Mouse (Mus musculus) testis, adult 2 months (tissue): ENCODE data around the gene Gm20388. TPM values are rescaled to one million over a fixed set of nuclear protein-coding genes. Genes with fewer than 3 reads are reported as not detected.

Experiments used
- H3K27ac ChIP-seq: fragments of 200-500 bp; 2 replicates; pipeline ENCODE4 v1.5.1; 2012; ENCODE audit warnings: low read depth, low read length; ENCODE audit not compliant: control insufficient read depth, insufficient read depth
- H3K27me3 ChIP-seq: fragments of 200-500 bp; 2 replicates; pipeline ENCODE4 v1.6.1; 2012; ENCODE audit warnings: mild to moderate bottlenecking, low read length, moderate library complexity; ENCODE audit not compliant: control insufficient read depth, insufficient read depth
- H3K36me3 ChIP-seq: fragments of 200-500 bp; 2 replicates; pipeline ENCODE4 v1.6.1; 2012; ENCODE audit warnings: mild to moderate bottlenecking, low read length; ENCODE audit not compliant: control insufficient read depth, insufficient read depth
- H3K4me1 ChIP-seq: fragments of 200-500 bp; 2 replicates; pipeline ENCODE4 v1.6.1; 2012; ENCODE audit warnings: low read length; ENCODE audit not compliant: control insufficient read depth, insufficient read depth
- H3K4me3 ChIP-seq: fragments of 200-500 bp; 2 replicates; pipeline ENCODE4 v1.5.1; 2012; ENCODE audit warnings: low read depth, mild to moderate bottlenecking, low read length, moderate library complexity, mixed read lengths; ENCODE audit not compliant: control insufficient read depth
- CTCF ChIP-seq: fragments of 200-500 bp; IDR thresholded peaks from 2 replicates; pipeline ENCODE4 v1.5.1; 2012; ENCODE audit warnings: low read depth, mild to moderate bottlenecking, inconsistent platforms, low read length, moderate library complexity; ENCODE audit not compliant: control insufficient read depth, insufficient read depth, insufficient replicate concordance
- POLR2A ChIP-seq: fragments of 200-500 bp; IDR thresholded peaks from 2 replicates; pipeline ENCODE4 v1.6.1; 2012; ENCODE audit warnings: low read depth, mild to moderate bottlenecking, inconsistent platforms, low read length, moderate library complexity; ENCODE audit not compliant: control insufficient read depth
- polyA plus RNA-seq: library from polyadenylated mRNA; depleted of rRNA; stranded (reverse); fragments of >200 nt; gene quantifications from 2 replicates; pipeline ENCODE4 v1.2.3, GENCODE M21; 2012

The Gm20388 gene
- polyA plus RNA-seq, 1 experiment, result 5.6 TPM

DNA sequence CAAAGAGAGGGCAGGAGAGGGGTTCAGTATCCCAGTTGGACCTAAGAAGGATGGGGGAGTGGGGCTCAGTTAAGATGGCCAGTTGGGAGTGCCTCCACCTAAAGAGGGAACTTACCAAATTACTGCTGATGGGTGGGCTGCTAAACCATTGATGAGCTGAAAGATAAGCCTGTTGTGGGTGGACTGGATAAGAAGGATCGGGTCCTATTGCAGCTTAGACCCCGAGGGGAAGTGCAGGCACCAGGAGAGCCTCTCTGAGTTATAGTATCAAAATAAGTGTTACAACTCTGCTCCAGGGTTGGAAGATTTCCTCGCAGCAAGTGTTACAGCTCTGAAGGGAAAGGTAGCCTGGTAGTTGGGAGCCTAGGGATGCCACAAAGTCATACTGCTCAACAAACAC is 2933.5 kb downstream of the Gm20388 start:
- TF ChIP-seq POLR2A (no peak), CTCF (no peak)
- H3K4me3 ChIP-seq, result no peak overlapping the region
- no peak overlapping the region for H3K27ac ChIP-seq
- no peaks in the 10 kb centered on the region for H3K4me1 ChIP-seq
- H3K36me3 ChIP-seq, result no peaks in the 10 kb centered on the region
- H3K27me3 ChIP-seq, result no peaks in the 10 kb centered on the region

GRCm38 (mm10) chr8:122845662-122846061 is 2935.0 kb downstream of the Gm20388 start:
- no peaks in the 10 kb centered on the region for H3K4me1 ChIP-seq
- no peaks in the 10 kb centered on the region for H3K36me3 ChIP-seq
- H3K27me3 ChIP-seq, result no peaks in the 10 kb centered on the region
- no peak overlapping the region for H3K4me3 ChIP-seq
- no peak overlapping the region for H3K27ac ChIP-seq
- no peak for TF ChIP-seq CTCF
- no peak for TF ChIP-seq POLR2A

DNA sequence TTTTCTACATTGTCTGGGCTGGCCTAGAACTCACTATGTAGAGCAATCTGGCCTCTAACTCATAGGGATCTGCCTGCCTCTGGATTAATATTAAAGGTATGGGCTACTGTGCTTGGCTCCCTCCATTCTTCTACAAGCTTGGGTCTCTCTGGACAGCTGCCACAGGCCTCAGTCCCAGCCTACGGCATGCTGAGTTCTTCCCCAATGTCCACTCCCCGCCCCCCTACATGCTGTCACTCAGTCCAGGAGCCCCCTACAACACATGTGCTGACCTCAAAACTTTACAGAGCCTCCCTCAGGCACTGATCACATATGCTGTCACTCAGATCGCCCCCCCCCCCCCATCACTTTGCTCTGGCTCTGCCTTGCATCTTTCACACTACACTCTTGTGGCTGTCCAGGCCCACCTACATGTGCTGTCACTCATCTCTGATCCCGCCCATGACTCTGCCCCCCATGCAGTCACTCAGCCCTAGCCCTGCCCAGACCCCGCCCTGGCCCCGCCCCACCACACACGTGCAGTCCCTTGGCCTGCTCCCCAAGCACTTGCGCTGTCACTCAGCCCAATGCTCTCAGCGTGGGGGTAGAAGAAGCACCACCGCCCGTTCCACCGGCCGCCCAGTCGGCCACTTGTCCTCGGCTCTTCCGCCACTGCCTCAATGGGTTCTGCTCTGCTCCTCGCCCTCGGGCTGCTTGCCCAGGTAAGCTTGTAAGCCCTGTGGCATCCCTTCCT is 2937.4 kb downstream of the Gm20388 start, which contains the start of gene Cdh15:
Gene Cdh15, plus strand, starts transcription at position 138 of the 733 bp plus-strand sequence.
- no peaks in the 10 kb centered on the region for H3K27me3 ChIP-seq
- TF ChIP-seq CTCF, result no peak
- no peak for TF ChIP-seq POLR2A
- H3K27ac ChIP-seq, result no peak within 1 kb of the TSS
- H3K4me3 ChIP-seq, result no peak within 1 kb of the TSS
- H3K36me3 ChIP-seq, result no peaks in the 10 kb centered on the region
- H3K4me1 ChIP-seq, result no peaks in the 10 kb centered on the region

DNA sequence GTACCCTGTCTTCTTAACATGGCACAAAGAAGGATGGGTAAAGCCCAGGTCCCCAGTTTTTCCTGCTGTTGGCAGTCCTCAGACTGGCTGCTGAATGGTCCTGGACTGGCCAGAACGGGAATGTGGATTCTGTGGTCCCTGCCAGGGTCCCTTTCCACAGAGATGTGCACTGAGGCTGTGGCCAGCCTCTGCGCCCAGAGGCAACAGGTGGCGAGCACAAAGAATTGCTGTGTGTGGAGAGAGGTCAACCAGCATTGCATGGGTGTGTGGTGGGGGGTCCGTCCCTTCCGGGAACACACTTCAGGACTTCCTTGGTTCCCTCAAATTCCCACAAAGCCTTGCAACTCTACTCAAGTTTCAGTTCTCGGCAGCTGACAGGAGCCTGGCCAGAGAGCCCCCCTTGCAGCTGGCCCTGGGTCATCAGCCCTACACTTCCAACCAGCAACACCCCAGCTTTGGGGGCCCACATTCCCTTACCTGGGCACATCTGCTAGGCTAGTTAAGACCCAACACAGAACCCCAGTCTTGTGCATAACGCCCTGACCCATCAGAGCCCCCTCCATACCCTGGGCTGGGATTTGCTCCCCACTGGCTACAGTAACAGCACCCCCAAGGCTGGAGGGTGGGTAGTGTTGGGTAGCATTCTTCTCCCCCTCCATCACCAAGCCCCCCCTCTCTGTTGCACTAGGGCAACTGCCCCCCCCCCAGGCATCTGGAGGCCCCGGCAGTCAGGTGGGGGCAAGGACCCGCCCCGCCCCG is 2938.7 kb downstream of the Gm20388 start:
- no peaks in the 10 kb centered on the region for H3K36me3 ChIP-seq
- no peak overlapping the region for H3K27ac ChIP-seq
- no peaks in the 10 kb centered on the region for H3K27me3 ChIP-seq
- TF ChIP-seq CTCF (no peak), POLR2A (no peak)
- H3K4me1 ChIP-seq, result no peaks in the 10 kb centered on the region
- H3K4me3 ChIP-seq, result no peak overlapping the region

- no peaks in the 10 kb centered on the region for H3K36me3 ChIP-seq
- no peaks in the 10 kb centered on the region for H3K4me1 ChIP-seq
- H3K4me3 ChIP-seq, result no peak overlapping the region
- no peak overlapping the region for H3K27ac ChIP-seq
- TF ChIP-seq POLR2A (no peak), CTCF (no peak)
- no peaks in the 10 kb centered on the region for H3K27me3 ChIP-seq
These were observed 2940.1 kb downstream of the Gm20388 start for GRCm38 (mm10) chr8:122850641-122851240.

GRCm38 (mm10) chr8:122851692-122852545 is 2941.3 kb downstream of the Gm20388 start:
- no peaks in the 10 kb centered on the region for H3K36me3 ChIP-seq
- no peak overlapping the region for H3K4me3 ChIP-seq
- TF ChIP-seq POLR2A, result no peak
- no peak for TF ChIP-seq CTCF
- H3K4me1 ChIP-seq, result no peaks in the 10 kb centered on the region
- H3K27me3 ChIP-seq, result no peaks in the 10 kb centered on the region
- no peak overlapping the region for H3K27ac ChIP-seq
